Mouse (Mus musculus) intestine, postnatal 0 days (tissue): Measurements from ENCODE around the gene Acp4. TPM values are rescaled to one million over a fixed set of nuclear protein-coding genes. Genes with fewer than 3 reads are reported as not detected.

Experiments
- ATAC-seq: fragments of 200-750 bp; cut with Nextera tagmentation; 2 replicates; pipeline ENCODE4 v1.8.0; 2017; ENCODE audit warnings: mild to moderate bottlenecking, moderate TSS enrichment, moderate library complexity
- H3K27ac ChIP-seq: fragments of 300-500 bp; sonication (generic); 2 replicates; pipeline ENCODE4 v1.5.1; 2014; ENCODE audit warnings: mild to moderate bottlenecking, low read depth, low read length, moderate library complexity
- H3K27me3 ChIP-seq: fragments of 300-500 bp; sonication (generic); replicated peaks from 2 replicates; pipeline ENCODE4 v1.6.1; 2014; ENCODE audit warnings: low read length, mixed read lengths; ENCODE audit not compliant: control insufficient read depth, insufficient read depth
- H3K36me3 ChIP-seq: fragments of 300-500 bp; sonication (generic); 2 replicates; pipeline ENCODE4 v1.6.1; 2014; ENCODE audit warnings: mild to moderate bottlenecking, moderate library complexity; ENCODE audit not compliant: control insufficient read depth, insufficient read depth
- H3K4me1 ChIP-seq: fragments of 300-500 bp; sonication (generic); replicated peaks from 2 replicates; pipeline ENCODE4 v1.6.1; 2014; ENCODE audit warnings: antibody characterized with exemption, low read length, mixed read lengths; ENCODE audit not compliant: control insufficient read depth, insufficient read depth
- H3K4me2 ChIP-seq: fragments of 300-500 bp; sonication (generic); replicated peaks from 2 replicates; pipeline ENCODE4 v1.6.1; 2014; ENCODE audit warnings: low read depth, mild to moderate bottlenecking, moderate library complexity
- H3K4me3 ChIP-seq: fragments of 300-500 bp; sonication (generic); 2 replicates; pipeline ENCODE4 v1.5.1; 2014; ENCODE audit warnings: low read depth, low read length
- H3K9ac ChIP-seq: fragments of 300-500 bp; sonication (generic); 2 replicates; pipeline ENCODE4 v1.6.1; 2014; ENCODE audit warnings: mild to moderate bottlenecking, low read depth, low read length
- H3K9me3 ChIP-seq: fragments of 300-500 bp; sonication (generic); 2 replicates; pipeline ENCODE4 v1.6.1; 2016; ENCODE audit warnings: mixed run types; ENCODE audit not compliant: control insufficient read depth
- CTCF ChIP-seq: sonication (generic); IDR thresholded peaks from 2 replicates; pipeline ENCODE4 v1.5.1; 2016; ENCODE audit warnings: low read depth, mild to moderate bottlenecking, control low read depth, antibody characterized with exemption, moderate library complexity
- WGBS: fragments of 180-500 bp; shearing (Covaris S2); extraction: QIAGEN DNeasy Blood & Tissue Kit; methylation state at CpG from one replicate; pipeline ENCODE4 v1.1.7; 2014; 5-methylcytosine and 5-hydroxymethylcytosine counted together
- polyA plus RNA-seq: library from polyadenylated mRNA; unstranded; fragments of >200 nt; fragmentation: Nextera tagmentation; extraction: Ambion mirVana; gene quantifications from 2 replicates; pipeline ENCODE4 v1.2.1, GENCODE M21; 2015

Gene Acp4
- polyA plus RNA-seq, 1 experiment from 2014 or later: not detected

GRCm38 (mm10) chr7:44272546-44272945, 15.4 kb upstream of the Acp4 start:
- no peak for ATAC-seq
- Histone ChIP-seq H3K36me3 (no peaks in the 10 kb centered on the region), H3K9me3 (no peaks in the 10 kb centered on the region), H3K4me3 (no peak overlapping the region), H3K27me3 (0 out of 2 replicates have a peak, but pooled peaks cover 3% of the 10 kb centered on the region), H3K4me1 (no peaks in the 10 kb centered on the region), H3K27ac (no peak overlapping the region), H3K9ac (no peak overlapping the region), H3K4me2 (no peak overlapping the region)
- no peak for TF ChIP-seq CTCF
- 87% methylated on average over 7 of the region's 7 CpGs for WGBS

DNA sequence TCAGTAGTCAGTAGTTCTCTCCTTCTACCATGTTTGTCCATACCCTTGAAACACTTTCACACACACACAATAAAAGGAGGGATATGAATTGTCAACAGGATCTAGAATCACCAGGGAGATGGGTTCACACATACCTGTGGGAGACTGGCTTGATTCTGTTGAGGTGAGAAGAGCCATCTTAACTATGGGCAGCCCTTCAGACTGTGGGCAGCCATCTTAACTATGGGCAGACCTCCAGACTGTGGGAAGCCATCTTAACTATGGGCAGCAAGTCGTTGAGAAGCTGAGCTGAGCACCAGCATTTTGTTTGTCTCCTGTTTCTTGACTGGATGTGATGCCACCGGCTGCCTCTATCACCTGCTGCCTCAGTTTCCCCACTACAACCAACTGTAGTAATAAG, 14.1 kb upstream of the Acp4 start:
- no peaks in the 10 kb centered on the region for H3K9me3 ChIP-seq
- 0 out of 2 replicates have a peak, but pooled peaks cover 3% of the 10 kb centered on the region for H3K27me3 ChIP-seq
- TF ChIP-seq CTCF: no peak
- no peak overlapping the region for H3K9ac ChIP-seq
- H3K4me1 ChIP-seq: no peaks in the 10 kb centered on the region
- no peak overlapping the region for H3K4me3 ChIP-seq
- 68% methylated on average over 2 of the region's 2 CpGs for WGBS
- no peaks in the 10 kb centered on the region for H3K36me3 ChIP-seq
- no peak overlapping the region for H3K27ac ChIP-seq
- ATAC-seq: no peak
- no peak overlapping the region for H3K4me2 ChIP-seq

GRCm38 (mm10) chr7:44269397-44269796, 12.2 kb upstream of the Acp4 start:
- Histone ChIP-seq H3K4me2 (no peak overlapping the region), H3K9me3 (no peaks in the 10 kb centered on the region), H3K9ac (no peak overlapping the region), H3K4me3 (no peak overlapping the region), H3K27me3 (0 out of 2 replicates have a peak, but pooled peaks cover 1% of the 10 kb centered on the region), H3K36me3 (no peaks in the 10 kb centered on the region), H3K4me1 (no peaks in the 10 kb centered on the region), H3K27ac (no peak overlapping the region)
- WGBS: 71% methylated on average over 2 of the region's 2 CpGs
- no peak for ATAC-seq
- no peak for TF ChIP-seq CTCF

- H3K9ac ChIP-seq: no peak overlapping the region
- peaks cover 3% of the 10 kb centered on the region; the same call in 1 of the 2 replicates for H3K27me3 ChIP-seq
Measured at GRCm38 (mm10) chr7:44268117-44268516, 10.9 kb upstream of the Acp4 start.

DNA sequence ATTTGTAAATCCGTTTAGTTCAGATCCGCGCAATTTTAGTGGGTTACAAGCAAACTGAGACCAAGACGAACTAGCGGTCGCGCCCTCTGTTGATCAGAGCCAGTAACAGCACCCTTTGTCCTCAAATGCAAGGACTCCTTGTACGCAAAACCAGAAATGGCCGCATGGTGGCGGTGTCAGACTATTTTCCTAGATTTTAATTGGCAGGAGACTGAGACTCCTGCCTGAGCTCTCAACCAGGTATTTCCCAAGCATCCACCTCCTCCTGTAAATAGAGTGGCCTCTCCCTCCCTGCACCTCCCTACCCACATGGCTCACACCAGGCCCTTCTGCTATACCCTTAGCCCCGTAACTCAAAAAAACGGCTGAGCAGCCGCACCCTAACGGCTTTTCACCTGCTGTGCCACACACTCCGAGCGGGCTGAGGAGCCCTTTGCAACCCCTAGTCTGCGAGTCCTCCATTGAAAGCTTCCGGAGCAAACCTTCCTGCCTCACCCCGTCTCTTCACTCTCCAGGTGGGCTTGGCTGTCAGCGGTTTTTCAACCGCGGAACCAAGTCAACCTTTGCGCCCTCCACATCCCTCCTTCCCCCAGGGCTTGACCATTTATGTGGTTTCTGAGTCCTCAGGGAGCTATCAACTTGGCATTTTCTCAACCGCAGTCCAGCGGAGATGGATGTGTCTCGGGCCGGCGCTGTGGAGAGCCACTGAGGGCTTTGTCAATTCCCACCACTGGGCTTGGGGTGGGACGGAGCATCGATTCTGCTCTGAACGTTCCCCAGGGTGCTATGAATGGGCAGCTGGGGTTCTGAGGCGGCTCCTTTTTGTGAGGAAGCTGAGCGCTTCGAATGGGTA, 5.8 kb upstream of the Acp4 start:
- no peaks in the 10 kb centered on the region for H3K9me3 ChIP-seq
- no peak overlapping the region for H3K9ac ChIP-seq
- 3% methylated on average over 34 of the region's 34 CpGs for WGBS
- ATAC-seq: peak; percentile 50
- H3K27me3 ChIP-seq: peaks cover 4% of the 10 kb centered on the region; the same call in 1 of the 2 replicates
- H3K4me2 ChIP-seq: peak overlapping the region; percentile 51
- H3K4me1 ChIP-seq: no peaks in the 10 kb centered on the region; the same call in 1 of the 2 replicates
- H3K4me3 ChIP-seq: peak overlapping the region; percentile 9; the same call in 1 of the 2 replicates
- peak; percentile 96 for TF ChIP-seq CTCF
- H3K27ac ChIP-seq: no peak overlapping the region
- no peaks in the 10 kb centered on the region for H3K36me3 ChIP-seq

More at GRCm38 (mm10) chr7:44268117-44268516, 10.9 kb upstream of the Acp4 start:
- Histone ChIP-seq H3K9me3 (no peaks in the 10 kb centered on the region), H3K4me3 (no peak overlapping the region), H3K4me1 (no peaks in the 10 kb centered on the region; the same call in 1 of the 2 replicates), H3K36me3 (no peaks in the 10 kb centered on the region), H3K4me2 (no peak overlapping the region), H3K27ac (no peak overlapping the region)
- 66% methylated on average over 11 of the region's 11 CpGs for WGBS
- no peak for ATAC-seq
- no peak for TF ChIP-seq CTCF

DNA sequence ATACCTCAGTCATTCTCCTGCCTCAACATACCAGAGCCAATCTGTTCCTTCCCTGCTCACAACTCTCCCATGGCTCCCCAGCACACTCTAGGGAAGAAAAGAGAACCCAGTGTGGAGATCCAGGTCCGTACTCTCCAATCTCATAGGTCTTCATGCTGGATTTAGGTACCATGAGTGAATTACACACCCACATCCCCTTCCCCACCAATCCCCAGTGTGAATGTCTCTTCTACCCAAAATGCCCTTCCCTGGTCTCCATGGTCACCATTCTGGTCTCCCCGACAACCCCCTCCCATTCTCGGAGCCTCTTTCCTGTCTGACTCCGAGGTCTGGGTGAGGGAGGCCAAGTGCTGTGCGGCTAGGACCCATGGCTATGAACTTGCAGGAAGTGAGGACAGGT, 4.0 kb upstream of the Acp4 start, which contains the start of gene Gm15517:
TSS of gene Gm15517 (plus strand) at position 301 of the 400 bp plus-strand sequence.
- TF ChIP-seq CTCF: no peak
- Histone ChIP-seq H3K9ac (no peak within 1 kb of the TSS), H3K4me2 (no peak within 1 kb of the TSS), H3K27ac (no peak within 1 kb of the TSS), H3K27me3 (peaks cover 4% of the 10 kb centered on the region; the same call in 1 of the 2 replicates), H3K4me3 (no peak within 1 kb of the TSS), H3K36me3 (no peaks in the 10 kb centered on the region), H3K4me1 (no peaks in the 10 kb centered on the region; the same call in 1 of the 2 replicates), H3K9me3 (no peaks in the 10 kb centered on the region)
- ATAC-seq: no peak
- WGBS: 60% methylated on average over 5 of the region's 5 CpGs
